ENCODE assay signal across 22 mouse cellular contexts in the genomic region with DNA sequence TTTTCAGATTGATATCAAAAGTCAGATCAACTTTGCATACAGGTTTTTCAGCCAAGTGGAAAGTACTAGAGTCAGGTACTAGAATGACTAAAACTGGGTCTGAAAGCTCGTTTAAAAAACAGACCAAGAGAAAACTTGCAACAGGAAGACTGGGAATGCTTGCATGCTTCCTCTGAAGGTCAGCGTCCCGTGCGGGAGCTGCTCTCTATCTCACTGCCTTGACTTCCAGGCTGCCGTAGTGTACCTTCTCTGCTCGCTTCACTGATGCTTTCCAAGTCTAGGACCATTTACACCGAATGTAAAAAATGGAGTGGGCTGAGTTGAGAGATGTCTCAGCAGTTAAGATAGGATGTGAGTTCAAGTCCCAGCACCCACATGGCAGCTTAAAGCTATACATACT. TPM values are rescaled to one million over a fixed set of nuclear protein-coding genes. Genes with fewer than 3 reads are reported as not detected.
DNase-seq lines count a peak whose midpoint lies in the region; ATAC-seq lines count a peak whose summit lies in the region.
"Had no signal": no experiment of that assay in that cellular context is flagged by ENCODE, and none has a peak within 500 bp of the region (broad histone marks: within the 10 kb centered on the region; RNA-seq: fewer than 3 reads in every experiment).

No protein-coding gene starts in this region.

- H3K27me3 ChIP-seq in megakaryocyte, embryonic 14.5 days (replicated peaks): no peaks in the 10 kb centered on the region
- H3K27me3 ChIP-seq: embryonic facial prominence, embryonic 13.5 days; embryonic facial prominence, embryonic 15.5 days; forebrain, embryonic 12.5 days had no signal

- H3K36me3 ChIP-seq in megakaryocyte, embryonic 14.5 days (replicated peaks; ENCODE audit: low read length): peaks cover 74% of the 10 kb centered on the region

- peaks cover 73% of the 10 kb centered on the region for H3K4me1 ChIP-seq in megakaryocyte, embryonic 14.5 days
- H3K4me1 ChIP-seq: embryonic facial prominence, embryonic 13.5 days; embryonic facial prominence, embryonic 15.5 days; forebrain, embryonic 10.5 days; forebrain, embryonic 12.5 days had no signal

- no peak for ATAC-seq in megakaryocyte, adult 5-6 weeks (ENCODE audit: poor library complexity, severe bottlenecking)
- ATAC-seq in inflammation-experienced regulatory T-cells, adult 6 months: peak; percentile 10
- ATAC-seq: forebrain, embryonic 14.5 days; forebrain, embryonic 16.5 days had no signal

- DNase-seq in adrenal gland, postnatal 14 days: peak; percentile 25
- DNase-seq in adrenal gland, adult 18-20 months (ENCODE audit: low spot score in 2 of 2): no peak
- no peak for DNase-seq in gastrocnemius, adult 8-10 months (ENCODE audit: low spot score in 2 of 2)
- DNase-seq: adrenal gland, adult 8-10 months; B cell, adult 2 months; cerebellum, adult 11 months; cerebellum, adult 18-20 months; cerebellum, adult 8-10 months; cerebellum, adult 9-11 months; cerebellum, postnatal 14 days; cerebellum, postnatal 36 days; embryo, embryonic 11 days had no signal

- H3K4me3 ChIP-seq in megakaryocyte, embryonic 14.5 days (replicated peaks): peak overlapping the region; percentile 74
- H3K4me3 ChIP-seq: embryonic facial prominence, embryonic 13.5 days; embryonic facial prominence, embryonic 15.5 days; erythroblast, embryonic 14.5 days; forebrain, embryonic 10.5 days; forebrain, embryonic 12.5 days had no signal

- H3K9me3 ChIP-seq in megakaryocyte, embryonic 14.5 days: no peaks in the 10 kb centered on the region
- H3K9me3 ChIP-seq: embryonic facial prominence, embryonic 15.5 days; forebrain, embryonic 10.5 days; forebrain, embryonic 12.5 days had no signal

RNA-seq across cellular contexts. Expression of gene Rap1a, which starts 8.8 kb away (rescaled TPM):
- 184 and 206 TPM in 2 replicates for total RNA-seq in adrenal gland, postnatal 14 days (2021)
- total RNA-seq in adrenal gland, adult 18-20 months (2021): 100 to 1,000 TPM; 135 to 179 TPM
- 3.2 and 38.3 TPM in 2 replicates for polyA plus RNA-seq in megakaryocyte, embryonic 14.5 days (2012; ENCODE audit: insufficient read depth, low replicate concordance)
- 278 and 301 TPM in 2 replicates for total RNA-seq in megakaryocyte, adult 5-6 weeks (2015)
- 210 and 223 TPM in 2 replicates for total RNA-seq in megakaryocyte, adult 5-6 weeks (2017)
- polyA plus RNA-seq in inflammation-experienced regulatory T-cells, adult 6 months (2017; shearing (Covaris generic)): 100 to 1,000 TPM; 142 to 303 (median 166) TPM
- total RNA-seq in gastrocnemius, adult 8-10 months (2022): 10 to 100 TPM; 86.6 to 93.8 (median 92.1) TPM
